Mouse (Mus musculus): ENCODE results near the gene Akap6. TPM values are rescaled to one million over a fixed set of nuclear protein-coding genes. Genes with fewer than 3 reads are reported as not detected.

Akap6 gene
- polyA plus RNA-seq, 1 experiment from 2014 or later, result 4.5 TPM

- Histone ChIP-seq H3K27me3 (ENCODE audit: control insufficient read depth, insufficient read depth, low read length) (no peaks in the 10 kb centered on the region), H3K36me3 (replicated peaks; ENCODE audit: control insufficient read depth, insufficient read depth, low read depth, low read length) (no peaks in the 10 kb centered on the region), H3K27ac (replicated peaks; ENCODE audit: low read depth, low read length) (peak overlapping the region; percentile 28; the same call in 1 of the 2 replicates), H3K4me1 (ENCODE audit: control insufficient read depth, insufficient read depth, low read length) (peaks cover 3% of the 10 kb centered on the region; the same call in 1 of the 2 replicates), H3K9ac (replicated peaks; ENCODE audit: low read length) (peak overlapping the region; percentile 50), H3K9me3 (replicated peaks; ENCODE audit: control insufficient read depth, low read length) (no peaks in the 10 kb centered on the region), H3K4me2 (ENCODE audit: low read depth, low read length) (peak overlapping the region; percentile 42), H3K4me3 (ENCODE audit: low read depth, low read length) (peak overlapping the region; percentile 24)
- DNase-seq (ENCODE audit: low spot score), result peak; percentile 39
- no peak for ATAC-seq (replicated peaks; ENCODE audit: insufficient number of reproducible peaks, low FRiP score, low TSS enrichment, low read depth)
- WGBS, result 16% methylated on average over 9 of the region's 9 CpGs
These were observed 2.0 kb downstream of the Akap6 start for GRCm38 (mm10) chr12:52701201-52701641.

GRCm38 (mm10) chr12:52702368-52702967 is 3.3 kb downstream of the Akap6 start:
- Histone ChIP-seq H3K4me1 (ENCODE audit: control insufficient read depth, insufficient read depth, low read length) (peaks cover 3% of the 10 kb centered on the region; the same call in 1 of the 2 replicates), H3K36me3 (replicated peaks; ENCODE audit: control insufficient read depth, insufficient read depth, low read depth, low read length) (no peaks in the 10 kb centered on the region), H3K27ac (replicated peaks; ENCODE audit: low read depth, low read length) (no peak overlapping the region), H3K4me3 (ENCODE audit: low read depth, low read length) (no peak overlapping the region), H3K9me3 (replicated peaks; ENCODE audit: control insufficient read depth, low read length) (no peaks in the 10 kb centered on the region), H3K9ac (replicated peaks; ENCODE audit: low read length) (no peak overlapping the region), H3K27me3 (ENCODE audit: control insufficient read depth, insufficient read depth, low read length) (no peaks in the 10 kb centered on the region), H3K4me2 (ENCODE audit: low read depth, low read length) (no peak overlapping the region)
- no peak for DNase-seq (ENCODE audit: low spot score)
- no peak for ATAC-seq (replicated peaks; ENCODE audit: insufficient number of reproducible peaks, low FRiP score, low TSS enrichment, low read depth)
- 87% methylated on average over 12 of the region's 12 CpGs for WGBS

GRCm38 (mm10) chr12:52704081-52704480 is 4.9 kb downstream of the Akap6 start:
- DNase-seq (ENCODE audit: low spot score), result peak; percentile 30
- Histone ChIP-seq H3K4me2 (ENCODE audit: low read depth, low read length) (no peak overlapping the region), H3K4me3 (ENCODE audit: low read depth, low read length) (no peak overlapping the region), H3K36me3 (replicated peaks; ENCODE audit: control insufficient read depth, insufficient read depth, low read depth, low read length) (no peaks in the 10 kb centered on the region), H3K4me1 (ENCODE audit: control insufficient read depth, insufficient read depth, low read length) (peaks cover 3% of the 10 kb centered on the region; the same call in 1 of the 2 replicates), H3K27ac (replicated peaks; ENCODE audit: low read depth, low read length) (no peak overlapping the region), H3K9me3 (replicated peaks; ENCODE audit: control insufficient read depth, low read length) (no peaks in the 10 kb centered on the region), H3K9ac (replicated peaks; ENCODE audit: low read length) (no peak overlapping the region), H3K27me3 (ENCODE audit: control insufficient read depth, insufficient read depth, low read length) (no peaks in the 10 kb centered on the region)
- WGBS, result 58% methylated on average over 4 of the region's 4 CpGs
- no peak for ATAC-seq (replicated peaks; ENCODE audit: insufficient number of reproducible peaks, low FRiP score, low TSS enrichment, low read depth)

- Histone ChIP-seq H3K36me3 (replicated peaks; ENCODE audit: control insufficient read depth, insufficient read depth, low read depth, low read length) (no peaks in the 10 kb centered on the region), H3K9me3 (replicated peaks; ENCODE audit: control insufficient read depth, low read length) (no peaks in the 10 kb centered on the region), H3K4me2 (ENCODE audit: low read depth, low read length) (no peak overlapping the region), H3K4me1 (ENCODE audit: control insufficient read depth, insufficient read depth, low read length) (peaks cover 3% of the 10 kb centered on the region; the same call in 1 of the 2 replicates), H3K27ac (replicated peaks; ENCODE audit: low read depth, low read length) (no peak overlapping the region), H3K27me3 (ENCODE audit: control insufficient read depth, insufficient read depth, low read length) (no peaks in the 10 kb centered on the region), H3K4me3 (ENCODE audit: low read depth, low read length) (no peak overlapping the region), H3K9ac (replicated peaks; ENCODE audit: low read length) (no peak overlapping the region)
- ATAC-seq (replicated peaks; ENCODE audit: insufficient number of reproducible peaks, low FRiP score, low TSS enrichment, low read depth) (no peak), DNase-seq (ENCODE audit: low spot score) (no peak)
- 64% methylated on average over 3 of the region's 3 CpGs for WGBS
These were observed 5.6 kb downstream of the Akap6 start for GRCm38 (mm10) chr12:52704810-52705209.

- Histone ChIP-seq H3K4me2 (ENCODE audit: low read depth, low read length) (no peak overlapping the region), H3K9me3 (replicated peaks; ENCODE audit: control insufficient read depth, low read length) (no peaks in the 10 kb centered on the region), H3K9ac (replicated peaks; ENCODE audit: low read length) (no peak overlapping the region), H3K4me3 (ENCODE audit: low read depth, low read length) (no peak overlapping the region), H3K27ac (replicated peaks; ENCODE audit: low read depth, low read length) (no peak overlapping the region), H3K36me3 (replicated peaks; ENCODE audit: control insufficient read depth, insufficient read depth, low read depth, low read length) (no peaks in the 10 kb centered on the region), H3K27me3 (ENCODE audit: control insufficient read depth, insufficient read depth, low read length) (no peaks in the 10 kb centered on the region), H3K4me1 (ENCODE audit: control insufficient read depth, insufficient read depth, low read length) (no peaks in the 10 kb centered on the region)
- whole genome bisulfite sequencing, result 89% methylated on average over 3 of the region's 3 CpGs
- ATAC-seq (replicated peaks; ENCODE audit: insufficient number of reproducible peaks, low FRiP score, low TSS enrichment, low read depth) (no peak), DNase-seq (ENCODE audit: low spot score) (no peak)
These were observed 12.2 kb downstream of the Akap6 start for GRCm38 (mm10) chr12:52711382-52711781.

- no peaks in the 10 kb centered on the region for H3K9me3 ChIP-seq (replicated peaks; ENCODE audit: control insufficient read depth, low read length)
- H3K27me3 ChIP-seq (ENCODE audit: control insufficient read depth, insufficient read depth, low read length), result no peaks in the 10 kb centered on the region
- H3K4me2 ChIP-seq (ENCODE audit: low read depth, low read length), result no peak overlapping the region
- DNase-seq (ENCODE audit: low spot score) (no peak), ATAC-seq (replicated peaks; ENCODE audit: insufficient number of reproducible peaks, low FRiP score, low TSS enrichment, low read depth) (no peak)
- WGBS, result 71% methylated on average over 7 of the region's 7 CpGs
- no peak overlapping the region for H3K4me3 ChIP-seq (ENCODE audit: low read depth, low read length)
- H3K9ac ChIP-seq (replicated peaks; ENCODE audit: low read length), result no peak overlapping the region
- H3K4me1 ChIP-seq (ENCODE audit: control insufficient read depth, insufficient read depth, low read length), result no peaks in the 10 kb centered on the region
- H3K36me3 ChIP-seq (replicated peaks; ENCODE audit: control insufficient read depth, insufficient read depth, low read depth, low read length), result no peaks in the 10 kb centered on the region
- H3K27ac ChIP-seq (replicated peaks; ENCODE audit: low read depth, low read length), result no peak overlapping the region
These were observed 12.9 kb downstream of the Akap6 start for GRCm38 (mm10) chr12:52711857-52712640.

GRCm38 (mm10) chr12:52718392-52718791 is 19.2 kb downstream of the Akap6 start:
- WGBS, result 88% methylated on average over 6 of the region's 6 CpGs
- Histone ChIP-seq H3K9ac (replicated peaks; ENCODE audit: low read length) (no peak overlapping the region), H3K27ac (replicated peaks; ENCODE audit: low read depth, low read length) (no peak overlapping the region), H3K36me3 (replicated peaks; ENCODE audit: control insufficient read depth, insufficient read depth, low read depth, low read length) (no peaks in the 10 kb centered on the region), H3K9me3 (replicated peaks; ENCODE audit: control insufficient read depth, low read length) (no peaks in the 10 kb centered on the region), H3K4me1 (ENCODE audit: control insufficient read depth, insufficient read depth, low read length) (no peaks in the 10 kb centered on the region), H3K4me3 (ENCODE audit: low read depth, low read length) (no peak overlapping the region), H3K27me3 (ENCODE audit: control insufficient read depth, insufficient read depth, low read length) (no peaks in the 10 kb centered on the region), H3K4me2 (ENCODE audit: low read depth, low read length) (no peak overlapping the region)
- ATAC-seq (replicated peaks; ENCODE audit: insufficient number of reproducible peaks, low FRiP score, low TSS enrichment, low read depth) (no peak), DNase-seq (ENCODE audit: low spot score) (no peak)

- ATAC-seq (replicated peaks; ENCODE audit: insufficient number of reproducible peaks, low FRiP score, low TSS enrichment, low read depth) (no peak), DNase-seq (ENCODE audit: low spot score) (no peak)
- Histone ChIP-seq H3K27me3 (ENCODE audit: control insufficient read depth, insufficient read depth, low read length) (no peaks in the 10 kb centered on the region), H3K9ac (replicated peaks; ENCODE audit: low read length) (no peak overlapping the region), H3K4me1 (ENCODE audit: control insufficient read depth, insufficient read depth, low read length) (no peaks in the 10 kb centered on the region), H3K36me3 (replicated peaks; ENCODE audit: control insufficient read depth, insufficient read depth, low read depth, low read length) (no peaks in the 10 kb centered on the region), H3K4me3 (ENCODE audit: low read depth, low read length) (no peak overlapping the region), H3K9me3 (replicated peaks; ENCODE audit: control insufficient read depth, low read length) (no peaks in the 10 kb centered on the region), H3K27ac (replicated peaks; ENCODE audit: low read depth, low read length) (no peak overlapping the region), H3K4me2 (ENCODE audit: low read depth, low read length) (no peak overlapping the region)
- WGBS, result 85% methylated on average over 9 of the region's 9 CpGs
These were observed 20.0 kb downstream of the Akap6 start for GRCm38 (mm10) chr12:52719232-52719631.
